Mouse (Mus musculus) brain, embryonic 18.5 days (tissue): ENCODE results near the gene Trdmt1.

Experiments
- DNase-seq: peaks from one replicate; pipeline ENCODE4 v3.0.0-alpha.2; 2012; ENCODE audit warnings: low read depth, low spot score

Trdmt1 gene

GRCm38 (mm10) chr2:13557145-13558030, 12.9 kb upstream of the Trdmt1 start:
- no peak for DNase-seq

- DNase-seq = no peak
These were observed 11.8 kb upstream of the Trdmt1 start for GRCm38 (mm10) chr2:13556239-13556638.

GRCm38 (mm10) chr2:13553966-13554365, 9.5 kb upstream of the Trdmt1 start:
- DNase-seq = no peak

GRCm38 (mm10) chr2:13548749-13549148, 4.3 kb upstream of the Trdmt1 start:
- no peak for DNase-seq

GRCm38 (mm10) chr2:13543519-13544124, 846 bp downstream of the Trdmt1 start:
- no peak for DNase-seq

GRCm38 (mm10) chr2:13539860-13540259, 4.6 kb downstream of the Trdmt1 start:
- DNase-seq = no peak

- DNase-seq = no peak
These were observed 5.6 kb downstream of the Trdmt1 start for GRCm38 (mm10) chr2:13538704-13539377.

- no peak for DNase-seq
These were observed 6.2 kb downstream of the Trdmt1 start for GRCm38 (mm10) chr2:13538258-13538657.

GRCm38 (mm10) chr2:13537733-13538132, 6.7 kb downstream of the Trdmt1 start:
- no peak for DNase-seq

GRCm38 (mm10) chr2:13536747-13537146, 7.7 kb downstream of the Trdmt1 start:
- no peak for DNase-seq

GRCm38 (mm10) chr2:13530639-13531038, 13.8 kb downstream of the Trdmt1 start:
- no peak for DNase-seq

- no peak for DNase-seq
These were observed 15.1 kb downstream of the Trdmt1 start for GRCm38 (mm10) chr2:13529253-13529933.

- DNase-seq = no peak
These were observed 16.9 kb downstream of the Trdmt1 start for GRCm38 (mm10) chr2:13527531-13527930.

- no peak for DNase-seq
These were observed 17.3 kb downstream of the Trdmt1 start for GRCm38 (mm10) chr2:13527125-13527524.

GRCm38 (mm10) chr2:13526205-13526604, 18.3 kb downstream of the Trdmt1 start:
- no peak for DNase-seq

GRCm38 (mm10) chr2:13523540-13524456, 20.7 kb downstream of the Trdmt1 start:
- DNase-seq = no peak

- DNase-seq = no peak
These were observed 22.4 kb downstream of the Trdmt1 start for GRCm38 (mm10) chr2:13522106-13522505.

- DNase-seq = no peak
These were observed 29.5 kb downstream of the Trdmt1 start for GRCm38 (mm10) chr2:13514949-13515348.

GRCm38 (mm10) chr2:13502717-13503116, 41.8 kb downstream of the Trdmt1 start:
- DNase-seq = no peak

- DNase-seq = no peak
These were observed 42.9 kb downstream of the Trdmt1 start for GRCm38 (mm10) chr2:13501553-13501952.
